Mouse (Mus musculus) liver, adult 2 months (tissue): ENCODE measurements around the gene Tradd. TPM values are rescaled to one million over a fixed set of nuclear protein-coding genes. Genes with fewer than 3 reads are reported as not detected.

Experiments
- DNase-seq: peaks from one replicate; pipeline ENCODE4 v3.0.0-alpha.2; 2011; ENCODE audit warnings: low read depth, low spot score; ENCODE audit errors: extremely low read depth
- H3K27ac ChIP-seq: fragments of 200-500 bp; replicated peaks from 2 replicates; pipeline ENCODE4 v1.5.1; 2012; ENCODE audit warnings: low read depth, mild to moderate bottlenecking, control low read depth, inconsistent platforms, low read length; ENCODE audit not compliant: insufficient read depth
- H3K27me3 ChIP-seq: fragments of 200-500 bp; 2 replicates; pipeline ENCODE4 v1.6.1; 2012; ENCODE audit warnings: mild to moderate bottlenecking, moderate library complexity, low read length, inconsistent platforms; ENCODE audit not compliant: control insufficient read depth, insufficient read depth
- H3K36me3 ChIP-seq: fragments of 200-500 bp; 2 replicates; pipeline ENCODE4 v1.6.1; 2012; ENCODE audit warnings: low read length, inconsistent platforms; ENCODE audit not compliant: control insufficient read depth, insufficient read depth
- H3K4me1 ChIP-seq: fragments of 200-500 bp; 2 replicates; pipeline ENCODE4 v1.6.1; 2011; ENCODE audit warnings: low read length; ENCODE audit not compliant: control insufficient read depth, insufficient read depth
- H3K4me3 ChIP-seq: fragments of 200-500 bp; 2 replicates; pipeline ENCODE4 v1.5.1; 2011; ENCODE audit warnings: low read depth, mild to moderate bottlenecking, control low read depth, low read length, moderate library complexity; ENCODE audit not compliant: insufficient read depth
- H3K79me2 ChIP-seq: fragments of 200-500 bp; 2 replicates; pipeline ENCODE4 v1.6.1; 2012; ENCODE audit warnings: inconsistent platforms, mild to moderate bottlenecking, low read length, moderate library complexity; ENCODE audit not compliant: control insufficient read depth, insufficient read depth
- H3K9ac ChIP-seq: fragments of 200-500 bp; 2 replicates; pipeline ENCODE4 v1.6.1; 2012; ENCODE audit warnings: low read depth, mild to moderate bottlenecking, control low read depth, inconsistent platforms, low read length
- CTCF ChIP-seq: fragments of 200-500 bp; IDR thresholded peaks from 2 replicates; pipeline ENCODE4 v1.5.1; 2011; ENCODE audit warnings: low read depth, low read length, control low read depth
- POLR2A ChIP-seq: fragments of 200-500 bp; IDR thresholded peaks from 2 replicates; pipeline ENCODE4 v1.6.1; 2011; ENCODE audit warnings: low read length, control low read depth; ENCODE audit not compliant: insufficient read depth; ENCODE audit errors: extremely low read depth
- WGBS: fragments of 180-500 bp; shearing (Covaris S2); methylation state at CpG from one replicate; pipeline ENCODE4 v1.1.7; 2018; 5-methylcytosine and 5-hydroxymethylcytosine counted together
- polyA plus RNA-seq: library from polyadenylated mRNA; depleted of rRNA; stranded (reverse); fragments of >200 nt; gene quantifications from 2 replicates; pipeline ENCODE4 v1.2.3, GENCODE M21; 2012
- total RNA-seq: library from RNA; depleted of rRNA; stranded (reverse); fragments of >200 nt; gene quantifications from 2 replicates; pipeline ENCODE4 v1.2.3, GENCODE M21; 2014

The Tradd gene
- total and polyA plus RNA-seq, 2 experiments: 11.8 to 16.1 TPM

GRCm38 (mm10) chr8:105259721-105260320, 4.6 kb downstream of the Tradd start:
- Histone ChIP-seq H3K27me3 (no peaks in the 10 kb centered on the region), H3K4me1 (peaks cover 4% of the 10 kb centered on the region; the same call in 1 of the 2 replicates)
- 11% methylated on average over 30 of the region's 30 CpGs for WGBS

GRCm38 (mm10) chr8:105258911-105259720, 5.3 kb downstream of the Tradd start:
- no peak for TF ChIP-seq CTCF
- TF ChIP-seq POLR2A: no peak
- no peak overlapping the region for H3K27ac ChIP-seq
- peak overlapping the region; percentile 12; the same call in 1 of the 2 replicates for H3K4me3 ChIP-seq
- whole genome bisulfite sequencing: 41% methylated on average over 55 of the region's 55 CpGs
- no peaks in the 10 kb centered on the region for H3K27me3 ChIP-seq
- no peaks in the 10 kb centered on the region for H3K36me3 ChIP-seq
- peaks cover 4% of the 10 kb centered on the region; the same call in 1 of the 2 replicates for H3K79me2 ChIP-seq
- H3K9ac ChIP-seq: no peak overlapping the region
- DNase-seq: no peak
- peaks cover 4% of the 10 kb centered on the region; the same call in 1 of the 2 replicates for H3K4me1 ChIP-seq

More at GRCm38 (mm10) chr8:105259721-105260320, 4.6 kb downstream of the Tradd start:
- Histone ChIP-seq H3K36me3 (no peaks in the 10 kb centered on the region), H3K79me2 (peaks cover 7% of the 10 kb centered on the region; the same call in 1 of the 2 replicates), H3K27ac (no peak overlapping the region), H3K9ac (no peak overlapping the region), H3K4me3 (peak overlapping the region; percentile 12; the same call in 1 of the 2 replicates)
- peak; percentile 95 for TF ChIP-seq CTCF
- no peak for TF ChIP-seq POLR2A
- DNase-seq: no peak

- Histone ChIP-seq H3K79me2 (no peaks in the 10 kb centered on the region), H3K27me3 (no peaks in the 10 kb centered on the region), H3K9ac (no peak overlapping the region), H3K4me1 (peaks cover 6% of the 10 kb centered on the region; the same call in 1 of the 2 replicates), H3K4me3 (no peak overlapping the region), H3K36me3 (peaks cover 6% of the 10 kb centered on the region), H3K27ac (no peak overlapping the region)
- TF ChIP-seq POLR2A (no peak), CTCF (no peak)
- no peak for DNase-seq
- WGBS: 80% methylated on average over 7 of the region's 7 CpGs
These were observed 6.9 kb downstream of the Tradd start for GRCm38 (mm10) chr8:105257318-105258114.

- 42% methylated on average over 14 of the region's 14 CpGs for WGBS
- Histone ChIP-seq H3K9ac (peak within 1 kb of the TSS; percentile 50), H3K4me1 (peaks cover 6% of the 10 kb centered on the region; the same call in 1 of the 2 replicates), H3K4me3 (peak within 1 kb of the TSS; percentile 68), H3K79me2 (no peaks in the 10 kb centered on the region), H3K27me3 (no peaks in the 10 kb centered on the region), H3K27ac (peak within 1 kb of the TSS; percentile 13; the same call in 1 of the 2 replicates), H3K36me3 (peaks cover 27% of the 10 kb centered on the region)
- no peak for TF ChIP-seq POLR2A
- no peak for TF ChIP-seq CTCF
- DNase-seq: no peak
These were observed 9.5 kb downstream of the Tradd start, which contains the start of gene B3gnt9 for GRCm38 (mm10) chr8:105254966-105255350. TSS of gene B3gnt9 (minus strand) at chr8:105255153.

GRCm38 (mm10) chr8:105254152-105254965, 10.1 kb downstream of the Tradd start:
- Histone ChIP-seq H3K27ac (peak overlapping the region; percentile 13; the same call in 1 of the 2 replicates), H3K27me3 (no peaks in the 10 kb centered on the region), H3K79me2 (no peaks in the 10 kb centered on the region), H3K4me3 (peak overlapping the region; percentile 68), H3K36me3 (peaks cover 33% of the 10 kb centered on the region), H3K4me1 (peaks cover 4% of the 10 kb centered on the region; the same call in 1 of the 2 replicates), H3K9ac (peak overlapping the region; percentile 50)
- WGBS: 15% methylated on average over 74 of the region's 74 CpGs
- TF ChIP-seq POLR2A (0 out of 2 replicates have a peak, but pooled peaks have one; percentile 20), CTCF (peak; percentile 83)
- DNase-seq: peak; percentile 39
